Mouse (Mus musculus): Measurements from ENCODE around the gene Rtkn.

GRCm38 (mm10) chr6:83140044-83140443, 4.8 kb downstream of the Rtkn start:
- TF ChIP-seq CTCF (IDR thresholded peaks at IDR 0.05; ENCODE audit: control insufficient read depth, insufficient read depth, insufficient read length) = no peak
- TF ChIP-seq FOSL1 (IDR thresholded peaks at IDR 0.05; ENCODE audit: insufficient read depth, low read length, poor library complexity, severe bottlenecking) = no peak
- TF ChIP-seq USF1 (IDR thresholded peaks at IDR 0.05; ENCODE audit: low read depth) = no peak
